ENCODE assay signal across 23 mouse cellular contexts in genomic region chr7:112716701-112717100, GRCm38 (mm10). TPM values are rescaled to one million over a fixed set of nuclear protein-coding genes. Genes with fewer than 3 reads are reported as not detected.
A peak's percentile ranks its signal among the peaks of the same experiment; 100 is the strongest.
DNase-seq lines count a peak whose midpoint lies in the region; ATAC-seq and TF ChIP-seq lines count a peak whose summit lies in the region.
"Had no signal": no experiment of that assay in that cellular context is flagged by ENCODE, and none has a peak within 500 bp of the region (broad histone marks: within the 10 kb centered on the region; RNA-seq: fewer than 3 reads in every experiment).

No protein-coding gene starts in this region.

- H3K27me3 ChIP-seq in heart, embryonic 13.5 days (replicated peaks), result no peaks in the 10 kb centered on the region
- no peaks in the 10 kb centered on the region for H3K27me3 ChIP-seq in kidney, postnatal 0 days (ENCODE audit: insufficient read depth, low read length)
- no peaks in the 10 kb centered on the region for H3K27me3 ChIP-seq in hindbrain, embryonic 14.5 days (ENCODE audit: control insufficient read depth, insufficient read depth, low read length)
- H3K27me3 ChIP-seq in forebrain, embryonic 14.5 days (replicated peaks; ENCODE audit: control insufficient read depth, insufficient read depth, low read length), result no peaks in the 10 kb centered on the region
- H3K27me3 ChIP-seq: embryonic facial prominence, embryonic 13.5 days; forebrain, embryonic 12.5 days; midbrain, embryonic 13.5 days; neural tube, embryonic 12.5 days had no signal

- no peak for ATAC-seq in heart, embryonic 13.5 days (ENCODE audit: extremely low read depth, insufficient number of reproducible peaks, low FRiP score, low TSS enrichment)
- no peak for ATAC-seq in kidney, postnatal 0 days (replicated peaks; ENCODE audit: low FRiP score, low read depth)
- ATAC-seq in hindbrain, embryonic 14.5 days (ENCODE audit: low FRiP score), result no peak
- no peak for ATAC-seq in forebrain, embryonic 14.5 days
- ATAC-seq: intestine, postnatal 0 days; midbrain, embryonic 13.5 days had no signal

- no peak overlapping the region for H3K4me2 ChIP-seq in heart, embryonic 13.5 days
- H3K4me2 ChIP-seq in kidney, postnatal 0 days (ENCODE audit: low read length), result no peak overlapping the region
- H3K4me2 ChIP-seq in hindbrain, embryonic 14.5 days (replicated peaks), result no peak overlapping the region
- no peak overlapping the region for H3K4me2 ChIP-seq in forebrain, embryonic 14.5 days (ENCODE audit: low read length)
- H3K4me2 ChIP-seq: embryonic facial prominence, embryonic 13.5 days; forebrain, embryonic 12.5 days; midbrain, embryonic 13.5 days; neural tube, embryonic 12.5 days had no signal

- H3K27ac ChIP-seq in heart, embryonic 13.5 days (replicated peaks), result peak overlapping the region; percentile 12; the same call in 1 of the 2 replicates
- H3K27ac ChIP-seq in kidney, postnatal 0 days, result peak overlapping the region; percentile 40; the same call in 1 of the 2 replicates
- peak overlapping the region; percentile 51; the same call in 1 of the 2 replicates for H3K27ac ChIP-seq in hindbrain, embryonic 14.5 days
- H3K27ac ChIP-seq in forebrain, embryonic 14.5 days (ENCODE audit: low read depth, low read length), result no peak overlapping the region
- H3K27ac ChIP-seq: embryonic facial prominence, embryonic 13.5 days; left cerebral cortex, adult 2 months; midbrain, embryonic 13.5 days; neural tube, embryonic 12.5 days had no signal

- no peaks in the 10 kb centered on the region for H3K36me3 ChIP-seq in heart, embryonic 13.5 days
- no peaks in the 10 kb centered on the region for H3K36me3 ChIP-seq in kidney, postnatal 0 days (ENCODE audit: insufficient read depth, low read length)
- H3K36me3 ChIP-seq in hindbrain, embryonic 14.5 days (replicated peaks; ENCODE audit: control insufficient read depth, insufficient read depth), result no peaks in the 10 kb centered on the region
- H3K36me3 ChIP-seq in forebrain, embryonic 14.5 days (ENCODE audit: control insufficient read depth, insufficient read depth, low read length), result no peaks in the 10 kb centered on the region
- H3K36me3 ChIP-seq: embryonic facial prominence, embryonic 13.5 days; forebrain, embryonic 12.5 days; midbrain, embryonic 13.5 days; neural tube, embryonic 12.5 days had no signal

- TF ChIP-seq CTCF in kidney, postnatal 0 days (IDR thresholded peaks at IDR 0.05; ENCODE audit: low read depth), result no peak

- H3K4me3 ChIP-seq in heart, embryonic 13.5 days, result no peak overlapping the region
- H3K4me3 ChIP-seq in kidney, postnatal 0 days (replicated peaks; ENCODE audit: low read depth, low read length), result no peak overlapping the region
- H3K4me3 ChIP-seq in hindbrain, embryonic 14.5 days (replicated peaks; ENCODE audit: low read length), result no peak overlapping the region
- H3K4me3 ChIP-seq in forebrain, embryonic 14.5 days (ENCODE audit: low read depth, low read length), result no peak overlapping the region
- H3K4me3 ChIP-seq: embryonic facial prominence, embryonic 13.5 days; erythroblast, embryonic 14.5 days; forebrain, embryonic 12.5 days; left cerebral cortex, adult 2 months; megakaryocyte, embryonic 14.5 days; midbrain, embryonic 13.5 days; neural tube, embryonic 12.5 days had no signal

- H3K4me1 ChIP-seq in heart, embryonic 13.5 days, result peaks cover 95% of the 10 kb centered on the region
- H3K4me1 ChIP-seq in kidney, postnatal 0 days (replicated peaks; ENCODE audit: insufficient read depth, low read length), result peaks cover 44% of the 10 kb centered on the region
- peaks cover 37% of the 10 kb centered on the region for H3K4me1 ChIP-seq in hindbrain, embryonic 14.5 days (replicated peaks; ENCODE audit: control insufficient read depth, insufficient read depth, low read length)
- peaks cover 33% of the 10 kb centered on the region for H3K4me1 ChIP-seq in forebrain, embryonic 14.5 days (ENCODE audit: control insufficient read depth, insufficient read depth, low read length)

- H3K9me3 ChIP-seq in heart, embryonic 13.5 days, result no peaks in the 10 kb centered on the region
- no peaks in the 10 kb centered on the region for H3K9me3 ChIP-seq in kidney, postnatal 0 days (replicated peaks; ENCODE audit: low read length)
- H3K9me3 ChIP-seq in hindbrain, embryonic 14.5 days (ENCODE audit: control insufficient read depth, low read length), result no peaks in the 10 kb centered on the region
- no peaks in the 10 kb centered on the region for H3K9me3 ChIP-seq in forebrain, embryonic 14.5 days (replicated peaks; ENCODE audit: control insufficient read depth, low read length)
- H3K9me3 ChIP-seq: embryonic facial prominence, embryonic 13.5 days; forebrain, embryonic 12.5 days; megakaryocyte, embryonic 14.5 days; midbrain, embryonic 13.5 days; neural tube, embryonic 12.5 days had no signal

- 70% methylated on average over 6 of the region's 6 CpGs for WGBS in heart, embryonic 13.5 days
- WGBS in kidney, postnatal 0 days, result 66% methylated on average over 6 of the region's 6 CpGs
- WGBS in hindbrain, embryonic 14.5 days, result 79% methylated on average over 6 of the region's 6 CpGs
- WGBS in forebrain, embryonic 14.5 days, result 90% methylated on average over 6 of the region's 6 CpGs

- DNase-seq in heart, adult 11 months, result no peak
- DNase-seq in kidney, postnatal 0 days (ENCODE audit: low spot score), result no peak
- no peak for DNase-seq in kidney, postnatal 36 days
- DNase-seq in brain, adult 2 months (ENCODE audit: low read depth, low spot score), result peak; percentile 61
- no peak for DNase-seq in hindbrain, embryonic 14.5 days (ENCODE audit: low spot score)
- no peak for DNase-seq in forebrain, embryonic 14.5 days (ENCODE audit: low spot score)
- DNase-seq: adrenal gland, adult 2 months; embryo, embryonic 11 days; gastrocnemius, postnatal 36 days; lung, postnatal 14 days; retina, postnatal 1 day; right cerebral cortex, postnatal 25 days; spleen, adult 18-20 months; thymus, postnatal 25 days had no signal

- H3K9ac ChIP-seq in heart, embryonic 13.5 days, result no peak overlapping the region
- no peak overlapping the region for H3K9ac ChIP-seq in kidney, postnatal 0 days (ENCODE audit: low read depth, low read length)
- H3K9ac ChIP-seq in hindbrain, embryonic 14.5 days, result no peak overlapping the region
- no peak overlapping the region for H3K9ac ChIP-seq in forebrain, embryonic 14.5 days (ENCODE audit: low read length)
- H3K9ac ChIP-seq: embryonic facial prominence, embryonic 13.5 days; forebrain, embryonic 12.5 days; midbrain, embryonic 13.5 days; neural tube, embryonic 12.5 days had no signal

RNA-seq across cellular contexts. Expression of gene Tead1, which starts 37.6 kb away (rescaled TPM):
- polyA plus RNA-seq in heart, embryonic 13.5 days (2015; fragmentation: Nextera tagmentation; extraction: Ambion mirVana), result 25.2 and 29.3 TPM in 2 replicates
- 14.9 and 17.1 TPM in 2 replicates for polyA plus RNA-seq in kidney, postnatal 0 days (2015; fragmentation: Nextera tagmentation; extraction: Ambion mirVana)
- polyA plus RNA-seq in hindbrain, embryonic 14.5 days (2014; fragmentation: Nextera tagmentation; extraction: Ambion mirVana), result 6.5 and 16.0 TPM in 2 replicates
- polyA plus RNA-seq in forebrain, embryonic 14.5 days (2014; fragmentation: Nextera tagmentation; extraction: Ambion mirVana), result 6.0 and 7.8 TPM in 2 replicates
- polyA plus RNA-seq: erythroblast, embryonic 14.5 days had no signal
